Mouse (Mus musculus): Measurements from ENCODE around the gene Cish.

Cish gene

GRCm38 (mm10) chr9:107322461-107323050, 26.7 kb downstream of the Cish start:
- no peak for DNase-seq (ENCODE audit: low spot score)

- DNase-seq (ENCODE audit: low spot score) = no peak
These were observed 27.7 kb downstream of the Cish start for GRCm38 (mm10) chr9:107323558-107323957.

DNA sequence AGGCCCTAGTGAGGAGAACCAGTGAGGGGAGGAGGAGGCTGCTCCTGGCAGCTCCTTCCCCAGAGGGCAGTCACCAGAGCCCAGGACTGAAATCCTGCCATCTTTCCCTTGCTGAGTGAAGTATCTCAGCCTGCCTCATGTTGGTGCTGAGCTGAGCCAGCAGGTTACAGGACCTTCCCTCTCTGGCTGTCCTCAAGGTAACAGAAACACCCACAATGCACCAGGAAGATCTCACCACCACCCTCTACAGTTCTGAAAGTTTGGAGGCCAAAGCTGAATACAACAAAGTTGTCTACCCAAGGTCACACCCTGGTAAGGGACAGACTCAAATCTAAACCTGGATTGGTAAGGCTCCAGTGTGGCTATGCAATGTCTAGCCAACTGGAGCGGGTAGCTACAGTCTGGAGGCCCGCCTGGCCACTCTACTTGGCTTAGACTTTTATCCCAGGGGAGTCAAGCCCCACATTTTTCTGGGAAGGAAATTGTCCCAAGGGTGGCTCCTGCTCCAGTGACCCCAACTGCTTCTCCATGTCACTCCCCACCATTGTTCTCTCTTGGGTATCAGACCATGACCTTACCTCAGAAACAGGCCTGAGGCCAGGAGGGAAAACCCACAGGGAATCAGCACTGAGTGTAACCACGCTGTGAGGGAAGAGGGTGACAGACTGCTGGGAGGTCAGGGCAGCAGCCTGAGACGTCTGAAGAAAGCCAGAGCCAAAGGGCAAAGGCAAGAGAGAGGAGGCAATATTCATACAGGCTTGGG, 29.2 kb downstream of the Cish start:
- no peak for DNase-seq (ENCODE audit: low spot score)

GRCm38 (mm10) chr9:107325904-107326303, 30.1 kb downstream of the Cish start:
- no peak for DNase-seq (ENCODE audit: low spot score)

- no peak for DNase-seq (ENCODE audit: low spot score)
These were observed 32.2 kb downstream of the Cish start for GRCm38 (mm10) chr9:107327879-107328620.

DNA sequence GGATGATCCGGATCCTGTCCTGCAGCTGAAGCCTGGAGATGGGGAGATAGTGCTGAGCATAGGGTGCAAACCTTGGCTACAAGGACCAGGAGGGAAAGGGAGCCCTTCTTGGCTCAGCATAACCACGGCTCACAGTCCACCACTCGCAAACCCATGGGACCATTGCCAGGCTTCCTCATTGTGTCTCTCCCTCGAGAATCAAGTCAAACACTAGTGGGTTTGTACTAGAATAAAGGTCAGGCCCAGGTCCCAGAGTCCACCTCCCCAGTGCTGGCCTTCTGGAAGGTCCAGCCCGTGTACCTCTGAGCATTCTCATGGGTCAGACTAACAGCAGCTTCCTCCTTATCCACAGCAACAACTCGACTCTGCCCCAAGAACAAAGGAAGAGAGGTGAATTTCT, 35.0 kb downstream of the Cish start:
- DNase-seq (ENCODE audit: low spot score) = no peak

DNA sequence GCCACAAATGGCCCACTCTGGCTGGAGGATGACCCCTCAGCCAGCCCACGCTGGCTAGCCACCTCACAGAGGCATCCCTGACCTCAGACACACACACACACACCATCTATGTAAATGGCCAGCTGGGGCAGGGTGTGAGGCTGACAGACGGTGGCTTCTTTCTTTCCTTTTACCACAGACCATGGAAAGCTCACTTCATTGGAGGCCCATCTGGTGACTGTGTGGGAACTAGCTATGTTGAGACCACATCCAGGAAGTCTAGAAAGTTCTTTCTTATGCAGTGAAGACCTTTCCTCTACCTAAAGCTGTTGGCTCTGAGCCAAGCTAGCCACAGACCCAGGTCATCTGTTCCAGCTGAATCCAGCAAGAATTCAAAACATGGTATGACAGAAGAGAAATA, 37.9 kb downstream of the Cish start:
- DNase-seq (ENCODE audit: low spot score) = no peak

GRCm38 (mm10) chr9:107334356-107334755, 38.5 kb downstream of the Cish start:
- no peak for DNase-seq (ENCODE audit: low spot score)

GRCm38 (mm10) chr9:107335046-107335445, 39.2 kb downstream of the Cish start:
- no peak for DNase-seq (ENCODE audit: low spot score)

- DNase-seq (ENCODE audit: low spot score) = peak; percentile 80
These were observed 40.1 kb downstream of the Cish start for GRCm38 (mm10) chr9:107335909-107336308.

- no peak for DNase-seq (ENCODE audit: low spot score)
These were observed 40.6 kb downstream of the Cish start for GRCm38 (mm10) chr9:107336386-107336785.

- peak; percentile 76 for DNase-seq (ENCODE audit: low spot score)
These were observed 42.5 kb downstream of the Cish start, which contains the start of gene Hemk1 for GRCm38 (mm10) chr9:107338172-107338883. TSS of gene Hemk1 (minus strand) at chr9:107338350.

DNA sequence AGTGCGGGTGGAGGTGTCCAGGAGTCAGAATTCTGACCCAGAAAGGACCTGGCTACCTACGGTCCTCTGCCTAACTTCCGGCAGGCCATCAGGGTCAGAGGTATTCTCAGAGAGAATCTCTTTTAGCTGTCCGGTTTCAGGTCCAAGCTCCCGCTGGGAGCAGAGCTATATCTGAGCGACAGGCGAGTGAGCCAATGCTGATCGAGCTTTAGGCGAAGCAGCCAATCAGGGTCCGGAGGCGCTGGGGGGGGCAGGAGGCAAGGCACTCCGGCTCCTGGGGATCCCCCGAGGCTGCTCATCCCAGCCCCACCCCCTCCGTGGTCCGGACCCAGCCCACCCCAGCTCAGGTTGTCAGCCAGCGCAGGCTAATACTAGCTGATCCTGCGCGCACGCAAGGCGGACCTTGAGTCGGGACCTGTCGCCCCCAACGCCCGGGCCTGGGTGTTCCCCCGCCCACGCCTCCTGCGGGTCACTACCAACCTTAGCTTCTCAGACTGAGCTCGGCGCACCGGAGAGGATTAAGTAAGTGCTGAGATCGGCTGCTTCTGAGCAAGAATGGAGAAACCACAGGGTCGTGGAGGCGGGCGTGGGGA, 44.5 kb downstream of the Cish start, which contains the start of gene 6430571L13Rik:
Gene 6430571L13Rik (plus strand): TSS at position 336 of the 593 bp plus-strand sequence.
- peak; percentile 81 for DNase-seq (ENCODE audit: low spot score)

DNA sequence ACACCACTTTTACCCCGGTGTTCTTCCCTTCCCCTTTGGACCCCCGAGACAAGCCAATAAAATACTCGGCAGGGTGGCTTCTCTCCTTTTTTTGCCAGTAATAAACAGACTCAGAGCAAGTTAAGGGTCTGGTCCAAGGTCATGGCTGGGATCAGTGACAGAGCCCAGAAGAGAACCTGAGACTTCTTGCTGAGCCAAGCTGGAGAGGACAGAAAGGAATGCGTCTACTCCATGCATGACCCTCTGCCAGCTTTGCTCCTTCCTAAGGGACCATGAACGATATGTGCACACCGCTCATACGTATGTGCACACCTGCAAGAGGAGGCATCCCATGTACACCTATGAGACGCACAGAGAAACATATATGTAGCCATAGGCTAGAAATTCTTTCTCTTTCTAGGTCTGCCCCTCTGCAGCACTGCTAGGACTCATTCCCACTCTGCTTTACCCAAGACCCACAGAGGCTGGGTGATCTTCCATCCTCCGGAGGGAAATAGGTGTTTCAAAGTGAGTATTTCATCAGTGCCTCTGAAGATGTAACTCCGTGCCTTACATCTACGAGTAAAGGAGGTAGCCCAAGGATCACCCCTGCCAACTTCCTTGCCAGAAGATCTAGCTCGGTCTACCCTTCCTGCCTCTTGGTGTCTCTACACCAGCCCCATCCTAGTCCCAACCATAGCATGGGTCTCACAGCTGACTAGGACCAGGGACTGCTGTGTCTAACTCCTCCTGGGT, 45.3 kb downstream of the Cish start:
- DNase-seq (ENCODE audit: low spot score) = no peak

DNA sequence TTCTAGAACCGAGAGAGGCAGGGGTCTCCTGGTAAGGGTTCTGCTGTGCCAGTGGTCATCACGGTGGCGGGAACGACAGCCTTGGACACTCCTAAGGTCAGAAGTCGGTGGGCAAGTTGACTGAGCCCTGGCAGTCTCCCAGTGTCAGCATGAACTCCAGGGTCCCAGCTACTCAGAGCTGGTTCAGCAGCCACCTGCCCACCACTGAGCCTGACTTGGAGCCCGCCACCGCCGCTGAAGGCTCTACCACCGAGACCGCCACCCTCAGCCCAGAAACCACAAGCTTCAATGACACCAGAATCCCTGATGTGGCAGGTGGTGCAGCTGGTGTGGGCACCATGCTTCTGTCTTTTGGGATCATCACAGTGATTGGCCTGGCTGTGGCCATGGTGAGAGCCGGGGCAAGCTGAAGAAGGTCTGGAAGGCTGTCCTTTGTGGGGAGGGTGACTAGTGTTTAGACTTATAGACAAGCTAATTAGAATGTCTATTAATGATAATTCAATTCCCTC, 46.4 kb downstream of the Cish start:
- no peak for DNase-seq (ENCODE audit: low spot score)

DNA sequence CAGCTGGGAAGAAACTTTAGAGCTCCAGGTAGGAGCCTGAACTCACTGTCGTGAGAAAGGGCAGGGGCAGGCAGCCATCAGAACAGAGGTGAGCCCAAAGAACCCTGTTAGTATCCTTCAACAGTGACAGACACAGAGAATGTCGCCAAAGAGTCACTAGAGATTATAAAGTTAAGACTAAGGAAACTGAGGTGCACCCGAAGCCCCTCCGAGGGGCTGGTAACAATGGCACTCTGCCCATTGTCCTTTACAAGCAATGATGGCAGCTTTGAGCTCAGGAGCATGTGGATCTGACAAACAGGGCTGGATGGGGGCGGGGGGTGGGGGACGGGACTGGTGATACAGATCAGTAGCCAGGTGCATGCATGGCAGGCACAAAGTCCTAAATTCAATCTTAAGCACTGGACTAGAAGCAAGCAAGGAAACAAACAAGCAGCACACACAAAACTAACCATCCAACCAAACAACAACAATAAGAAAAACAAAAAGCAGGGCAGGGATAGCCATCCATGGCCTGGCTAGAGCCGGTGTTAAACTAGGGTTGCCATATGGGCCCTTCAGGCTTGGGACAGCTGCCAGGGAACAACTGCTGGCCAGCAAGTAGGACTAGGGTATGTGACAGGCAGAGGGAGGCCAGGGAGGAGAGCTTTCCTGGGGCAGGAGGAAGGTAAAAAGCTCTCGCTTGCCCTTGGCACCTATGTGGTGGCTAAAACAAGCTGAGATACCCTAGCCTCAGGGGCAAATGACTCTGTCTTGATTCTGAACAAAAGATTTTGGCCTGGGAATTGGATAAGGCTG, 47.5 kb downstream of the Cish start:
- DNase-seq (ENCODE audit: low spot score) = no peak

- no peak for DNase-seq (ENCODE audit: low spot score)
These were observed 48.2 kb downstream of the Cish start for GRCm38 (mm10) chr9:107344027-107344426.

- no peak for DNase-seq (ENCODE audit: low spot score)
These were observed 50.3 kb downstream of the Cish start for GRCm38 (mm10) chr9:107346081-107346480.

GRCm38 (mm10) chr9:107347586-107348183, 51.9 kb downstream of the Cish start:
- no peak for DNase-seq (ENCODE audit: low spot score)

- no peak for DNase-seq (ENCODE audit: low spot score)
These were observed 53.5 kb downstream of the Cish start for GRCm38 (mm10) chr9:107349321-107349720.
